21 mouse cellular contexts compared by ENCODE assay signal in genomic region chr1:173579921-173580585, GRCm38 (mm10). TPM values are rescaled to one million over a fixed set of nuclear protein-coding genes. Genes with fewer than 3 reads are reported as not detected.
"Had no signal": no experiment of that assay in that cellular context is flagged by ENCODE, and none has a peak within 500 bp of the region (broad histone marks: within the 10 kb centered on the region; RNA-seq: fewer than 3 reads in every experiment).

No protein-coding gene starts in this region.

- H3K9ac ChIP-seq: neural tube, embryonic 12.5 days; neural tube, embryonic 13.5 days; neural tube, embryonic 15.5 days; stomach, embryonic 15.5 days had no signal

- H3K36me3 ChIP-seq: neural tube, embryonic 12.5 days; neural tube, embryonic 13.5 days; neural tube, embryonic 15.5 days; stomach, embryonic 15.5 days had no signal

- DNase-seq: retina, postnatal 1 day; right cerebral cortex, adult 18-20 months; right cerebral cortex, postnatal 14 days; right cerebral cortex, postnatal 25 days; right cerebral cortex, postnatal 4 days; spleen, adult 18-20 months; thymus, adult 18-20 months; thymus, adult 2 months; thymus, postnatal 14 days; thymus, postnatal 25 days; thymus, postnatal 36 days; thymus, postnatal 4 days had no signal

- H3K27ac ChIP-seq: neural tube, embryonic 12.5 days; neural tube, embryonic 13.5 days; neural tube, embryonic 15.5 days; stomach, embryonic 15.5 days; stomach, postnatal 0 days had no signal

- H3K4me2 ChIP-seq: neural tube, embryonic 12.5 days; neural tube, embryonic 13.5 days; neural tube, embryonic 15.5 days; stomach, embryonic 15.5 days had no signal

- H3K27me3 ChIP-seq: neural tube, embryonic 12.5 days; neural tube, embryonic 13.5 days; neural tube, embryonic 15.5 days; stomach, embryonic 15.5 days had no signal

- H3K4me3 ChIP-seq: neural tube, embryonic 12.5 days; neural tube, embryonic 13.5 days; neural tube, embryonic 15.5 days; stomach, embryonic 15.5 days had no signal

- H3K4me1 ChIP-seq: neural tube, embryonic 12.5 days; neural tube, embryonic 13.5 days; neural tube, embryonic 15.5 days; stomach, embryonic 15.5 days had no signal

RNA-seq across cellular contexts. Expression of gene Ifi213, which starts 19.0 kb away (rescaled TPM):
- polyA plus RNA-seq: neural tube, embryonic 12.5 days; neural tube, embryonic 13.5 days; neural tube, embryonic 14.5 days; stomach, embryonic 14.5 days; stomach, embryonic 16.5 days had no signal

RNA-seq across cellular contexts. Expression of gene Ifi214, which starts 44.3 kb away (rescaled TPM):
- polyA plus RNA-seq: neural tube, embryonic 12.5 days; neural tube, embryonic 13.5 days; neural tube, embryonic 14.5 days; neural tube, embryonic 15.5 days; small intestine, adult 2 months; stomach, embryonic 14.5 days; stomach, embryonic 16.5 days; stomach, postnatal 0 days had no signal

RNA-seq across cellular contexts. Expression of gene Ifi209, which starts 50.7 kb away (rescaled TPM):
- polyA plus RNA-seq: neural tube, embryonic 12.5 days; neural tube, embryonic 14.5 days had no signal
